Mouse (Mus musculus): ENCODE measurements around the gene Pls3. TPM values are rescaled to one million over a fixed set of nuclear protein-coding genes. Genes with fewer than 3 reads are reported as not detected.

The Pls3 gene
- polyA plus RNA-seq (2012; rRNA removed): 37.9 and 59.3 TPM in 2 replicates

DNA sequence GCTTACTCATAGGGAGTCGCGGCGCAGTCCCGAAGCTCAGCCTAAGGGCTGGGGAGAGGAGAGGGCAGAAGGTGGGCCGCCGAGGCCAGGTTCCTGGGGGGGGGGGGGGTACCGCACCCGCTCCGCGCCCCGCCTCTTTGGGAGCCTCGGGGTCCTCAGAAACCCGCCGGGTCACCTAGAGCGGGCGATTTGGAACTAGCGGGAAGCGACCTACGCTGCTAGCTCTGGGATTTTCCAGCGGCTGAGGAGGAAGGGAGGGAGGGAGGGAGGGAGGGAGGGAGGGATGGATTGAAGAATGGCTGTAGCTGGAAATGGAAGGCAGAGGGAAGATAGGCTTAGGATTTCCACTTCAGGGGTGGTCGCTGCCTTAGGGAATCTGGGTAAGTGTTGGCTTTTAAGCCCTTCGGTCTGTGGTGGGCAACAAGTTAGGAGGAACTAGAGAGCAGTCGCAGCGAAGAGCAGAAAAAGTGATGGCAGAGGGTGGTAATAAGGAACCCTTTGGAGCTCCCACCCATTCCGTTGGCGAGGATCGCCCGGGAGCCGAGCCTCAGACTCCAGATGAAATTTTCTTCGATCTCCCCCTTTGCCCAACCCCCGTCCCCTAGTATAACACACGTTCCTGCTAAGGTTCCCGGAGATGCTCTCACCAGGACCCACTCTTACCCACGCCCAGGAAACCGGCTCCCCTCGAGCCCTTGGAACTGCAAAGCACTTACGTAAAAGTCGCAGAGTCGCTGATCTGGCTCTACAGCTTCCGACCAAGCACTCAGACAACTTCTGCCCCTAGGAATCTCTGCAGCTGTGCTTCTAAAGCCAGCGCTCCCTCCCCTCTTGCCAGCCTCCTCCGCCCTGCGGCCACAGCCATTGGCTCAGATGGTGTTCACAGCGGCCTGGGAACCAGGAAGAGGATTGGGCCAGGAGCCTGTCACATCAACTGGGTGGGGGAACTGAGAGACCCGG, at the start of gene Pls3:
Gene Pls3, minus strand, starts transcription at position 851 of the 960 bp plus-strand sequence.

